Mouse (Mus musculus) heart, embryonic 14.5 days (tissue): Measurements from ENCODE around the gene Olfr971. TPM values are rescaled to one million over a fixed set of nuclear protein-coding genes. Genes with fewer than 3 reads are reported as not detected.

Experiments used
- polyA plus RNA-seq: library from polyadenylated mRNA; unstranded; fragments of >200 nt; fragmentation: Nextera tagmentation; extraction: Ambion mirVana; gene quantifications from 2 replicates; pipeline ENCODE4 v1.2.1, GENCODE M21; 2014

The Olfr971 gene
- polyA plus RNA-seq, 1 experiment from 2014 or later, result not detected

Other genes starting within 250 kb of the Olfr971 start
- gene AW551984, start 232.5 kb upstream of the Olfr971 start, polyA plus RNA-seq, result 9.2 and 9.6 TPM in 2 replicates
- not detected in 2 replicates for gene Olfr148, start 226.2 kb upstream of the Olfr971 start, polyA plus RNA-seq
- not detected in 2 replicates for gene Olfr960, start 215.5 kb upstream of the Olfr971 start, polyA plus RNA-seq
- gene Olfr961, start 191.8 kb upstream of the Olfr971 start, polyA plus RNA-seq, result not detected in 2 replicates
- not detected in 2 replicates for gene Olfr963, start 169.7 kb upstream of the Olfr971 start, polyA plus RNA-seq
- gene Olfr149, start 129.8 kb upstream of the Olfr971 start, polyA plus RNA-seq, result not detected in 2 replicates
- not detected in 2 replicates for gene Olfr965, start 125.5 kb upstream of the Olfr971 start, polyA plus RNA-seq
- not detected in 2 replicates for gene Olfr150, start 105.9 kb upstream of the Olfr971 start, polyA plus RNA-seq
- gene Olfr967, start 90.6 kb upstream of the Olfr971 start, polyA plus RNA-seq, result not detected in 2 replicates
- not detected in 2 replicates for gene Olfr968, start 53.6 kb upstream of the Olfr971 start, polyA plus RNA-seq
- gene Olfr969, start 45.9 kb upstream of the Olfr971 start, polyA plus RNA-seq, result not detected in 2 replicates
- not detected in 2 replicates for gene Olfr970, start 28.0 kb upstream of the Olfr971 start, polyA plus RNA-seq
- not detected in 2 replicates for gene Olfr972, start 29.5 kb downstream of the Olfr971 start, polyA plus RNA-seq
- not detected in 2 replicates for gene Olfr229, start 70.5 kb downstream of the Olfr971 start, polyA plus RNA-seq
- gene Olfr974, start 100.6 kb downstream of the Olfr971 start, polyA plus RNA-seq, result not detected in 2 replicates
- gene Olfr975, start 115.2 kb downstream of the Olfr971 start, polyA plus RNA-seq, result not detected in 2 replicates
- gene Olfr976, start 124.3 kb downstream of the Olfr971 start, polyA plus RNA-seq, result not detected in 2 replicates
- gene Olfr978, start 155.2 kb downstream of the Olfr971 start, polyA plus RNA-seq, result not detected in 2 replicates
- gene Olfr979, start 166.6 kb downstream of the Olfr971 start, polyA plus RNA-seq, result not detected in 2 replicates
- gene Olfr980, start 172.7 kb downstream of the Olfr971 start, polyA plus RNA-seq, result not detected in 2 replicates
- gene Olfr981, start 184.6 kb downstream of the Olfr971 start, polyA plus RNA-seq, result not detected in 2 replicates
- gene Olfr982, start 237.0 kb downstream of the Olfr971 start, polyA plus RNA-seq, result not detected in 2 replicates